Mouse (Mus musculus) skeletal muscle tissue, adult 2 months (tissue): Measurements from ENCODE around the gene Pcdh9.
A peak's percentile ranks its signal among the peaks of the same experiment; 100 is the strongest.

Source experiments
- DNase-seq: peaks from one replicate; pipeline ENCODE4 v3.0.0-alpha.2; 2012; ENCODE audit warnings: low read depth, low spot score

The Pcdh9 gene

DNA sequence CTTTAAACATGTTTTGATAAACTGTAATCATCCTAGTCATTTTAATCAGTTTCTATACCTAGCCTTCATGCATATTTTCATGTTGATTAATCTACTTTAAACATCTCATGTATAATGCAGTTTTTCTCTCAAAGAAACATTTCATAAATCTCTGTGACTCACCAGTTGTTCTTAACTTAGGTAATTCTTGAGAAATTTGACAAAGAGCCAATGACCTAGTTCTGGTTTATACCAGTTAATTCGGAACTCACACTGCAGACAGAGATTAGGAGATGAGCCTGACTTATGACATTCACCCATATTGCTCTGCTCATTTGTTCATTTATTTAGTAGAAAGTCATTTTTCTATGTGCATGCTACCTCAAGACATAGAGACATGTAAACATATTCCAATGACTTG, 328.9 kb downstream of the Pcdh9 start:
- DNase-seq, result no peak

DNA sequence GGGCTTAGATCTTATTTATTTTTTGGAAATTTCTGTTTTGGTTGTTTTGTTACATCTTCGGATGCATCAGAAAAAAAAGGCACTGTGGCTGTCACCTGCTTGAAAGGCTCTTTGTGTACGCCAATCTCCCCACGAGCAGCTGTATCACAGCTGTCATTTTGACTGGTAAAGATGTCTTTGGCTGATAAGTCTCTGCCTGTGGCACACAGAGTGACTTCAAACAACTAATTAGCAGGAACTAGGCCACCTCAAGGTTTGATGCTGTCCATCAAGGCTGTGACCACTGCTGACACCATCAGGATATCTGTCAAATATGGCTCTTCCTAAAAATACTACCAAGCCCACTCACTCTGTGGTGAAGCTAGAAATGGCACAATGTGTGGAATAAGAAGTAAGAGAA, 336.7 kb downstream of the Pcdh9 start:
- no peak for DNase-seq

DNA sequence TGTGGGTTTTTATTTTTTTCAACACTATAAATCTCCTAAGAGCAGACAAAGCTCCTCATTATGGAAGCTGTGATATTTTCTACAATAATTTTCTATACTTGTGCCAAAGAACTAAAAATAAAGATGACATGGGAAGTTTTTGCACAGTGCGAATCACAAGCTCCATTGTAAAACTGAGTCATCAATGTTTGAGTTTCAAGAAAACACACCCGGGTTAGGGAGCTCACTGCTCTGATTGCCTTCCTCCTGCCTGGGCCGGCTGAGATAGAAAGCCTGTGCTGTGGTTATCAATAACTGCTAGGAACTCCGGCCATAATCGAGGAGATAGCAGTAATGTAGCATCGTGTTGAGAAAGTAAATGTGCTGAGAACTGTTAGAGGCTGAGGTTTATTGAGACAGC, 344.9 kb downstream of the Pcdh9 start:
- DNase-seq, result no peak

DNA sequence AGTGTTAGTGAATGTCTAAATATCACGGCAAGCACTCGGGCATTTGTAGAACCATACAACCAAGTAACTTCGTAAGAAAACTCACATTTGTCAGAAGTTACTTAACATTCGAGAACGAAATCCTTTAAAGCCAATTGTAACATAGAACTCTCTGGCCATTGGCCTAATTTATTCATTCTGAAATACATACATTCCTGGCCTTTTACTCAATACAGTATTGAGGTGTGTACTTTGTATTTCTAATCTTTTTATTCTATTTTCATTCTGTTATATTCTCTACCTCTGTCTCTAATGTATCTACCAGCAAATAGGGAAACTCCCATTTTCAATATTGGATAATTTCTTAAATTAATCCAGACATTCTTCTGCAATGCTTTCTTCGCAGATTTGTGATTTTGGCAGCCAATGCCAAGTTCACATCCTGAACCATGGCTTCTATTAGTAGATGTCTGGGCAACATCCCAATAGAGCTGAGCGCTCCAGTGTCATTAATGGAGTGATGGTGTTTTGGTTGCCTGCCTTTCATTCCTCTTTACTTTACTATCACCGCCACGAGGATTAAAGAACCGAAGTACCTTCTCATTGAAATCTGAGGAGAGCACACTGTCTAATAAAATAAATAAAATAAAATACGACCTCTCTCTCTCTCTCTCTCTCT, 346.4 kb downstream of the Pcdh9 start:
- peak; percentile 8 for DNase-seq

DNA sequence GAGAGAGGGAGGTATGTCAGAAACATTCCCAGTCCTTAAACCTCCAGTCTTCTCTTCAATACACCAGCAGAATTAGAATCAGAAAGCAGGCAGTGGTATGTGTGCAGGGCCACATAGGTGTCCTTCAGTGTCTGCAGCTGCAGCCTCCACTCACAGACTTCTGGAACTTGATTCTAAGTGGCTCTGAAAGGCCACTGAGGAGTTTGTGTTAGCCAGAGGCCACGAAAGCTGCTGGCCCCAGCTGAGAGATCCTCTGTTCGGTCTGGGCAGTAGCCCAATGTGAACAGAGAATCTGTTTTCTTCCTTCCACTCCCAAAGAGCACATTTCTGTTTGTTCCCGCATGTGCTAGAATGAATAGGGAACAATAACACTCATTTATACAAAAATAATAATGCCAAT, 346.9 kb downstream of the Pcdh9 start:
- DNase-seq, result peak; percentile 30

DNA sequence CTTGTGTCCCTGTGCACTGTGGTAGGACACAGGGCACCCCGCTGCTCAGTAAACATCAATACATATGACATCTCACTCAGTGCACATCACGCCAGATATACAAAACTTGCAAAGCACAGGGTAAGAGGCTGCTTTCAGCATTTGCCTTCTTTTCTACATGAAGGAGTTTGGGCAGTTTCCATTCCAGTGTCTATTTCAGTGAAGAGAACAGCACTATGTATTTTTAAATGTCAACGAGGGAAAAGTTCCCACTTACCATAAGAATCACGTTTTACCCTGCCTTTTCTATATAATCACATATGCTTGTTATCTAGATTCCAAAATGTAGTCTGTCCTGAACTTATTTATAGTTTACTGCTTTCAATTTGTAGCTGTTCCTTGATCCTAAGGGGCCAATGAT, 355.6 kb downstream of the Pcdh9 start:
- no peak for DNase-seq

DNA sequence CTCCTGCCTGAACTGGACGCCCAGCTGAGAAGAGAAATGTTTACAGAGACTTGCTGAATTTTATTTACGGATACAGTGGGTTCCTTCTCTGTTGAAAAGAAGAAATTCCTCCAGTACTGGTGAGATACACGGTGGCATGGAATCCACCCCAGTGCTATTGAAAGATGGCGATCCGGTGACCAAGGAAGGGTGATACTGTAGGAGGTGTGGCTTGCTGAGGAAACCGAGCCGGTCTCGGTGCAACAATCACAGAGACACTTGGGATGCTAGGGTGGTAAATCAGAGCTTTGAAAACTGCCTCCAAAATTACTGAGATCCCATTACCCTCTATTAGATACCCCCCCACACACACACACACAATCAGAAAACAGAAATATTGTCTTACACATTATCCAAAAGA, 367.0 kb downstream of the Pcdh9 start:
- no peak for DNase-seq

DNA sequence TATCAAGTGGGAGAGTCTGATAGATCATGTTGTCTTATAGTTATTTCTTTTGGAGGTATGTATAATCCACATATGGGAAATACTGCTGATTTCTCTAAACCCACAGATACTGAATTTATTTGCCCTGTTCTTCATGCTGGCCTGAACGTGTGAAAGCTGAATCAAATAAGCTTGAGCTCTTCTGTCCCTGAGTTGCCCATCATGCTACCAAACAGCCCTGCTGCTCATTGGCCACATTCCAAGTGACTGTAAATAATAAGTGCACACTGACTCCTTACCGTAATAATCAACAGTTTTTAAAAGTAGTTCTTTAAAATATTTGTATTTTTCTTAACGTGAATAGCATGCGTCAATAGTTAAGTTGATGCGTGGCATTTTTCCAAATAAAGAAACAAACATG, 370.3 kb downstream of the Pcdh9 start:
- DNase-seq, result no peak

DNA sequence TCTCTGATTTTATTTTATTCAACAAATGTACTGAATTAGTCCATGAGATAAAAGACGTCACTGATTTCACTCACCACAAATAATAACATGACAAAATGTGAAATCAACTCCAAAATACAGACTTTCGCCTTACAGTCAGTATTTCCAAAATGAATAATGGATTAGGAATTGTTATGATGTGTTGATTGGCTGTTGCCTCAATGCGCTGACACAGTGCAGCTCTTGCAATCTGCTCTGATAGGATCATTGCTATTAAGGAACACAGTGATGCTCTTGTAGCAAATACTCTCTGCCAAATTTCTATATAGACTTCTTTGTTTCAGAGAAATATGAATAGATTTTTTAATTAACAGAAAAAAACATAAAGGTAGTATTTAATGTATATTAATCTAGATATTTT, 373.8 kb downstream of the Pcdh9 start:
- DNase-seq, result no peak

DNA sequence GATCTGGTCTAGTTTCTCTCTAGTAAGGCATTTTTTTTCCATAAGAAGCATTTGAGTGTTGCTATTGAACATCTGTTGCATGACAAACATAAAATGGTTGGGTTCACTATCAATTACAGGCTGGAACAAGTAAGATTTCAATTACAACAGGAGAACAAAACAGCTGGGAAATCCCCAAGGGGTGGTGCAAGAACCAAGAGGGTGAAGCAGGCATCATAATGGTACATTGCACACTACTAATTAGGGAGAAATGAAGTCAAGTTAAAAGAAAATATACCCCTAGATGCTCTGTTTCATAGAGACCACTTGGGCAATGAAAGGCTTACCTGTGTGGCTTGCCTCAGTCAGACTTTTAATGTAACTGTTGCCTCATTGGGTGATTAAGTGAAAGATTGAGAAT, 384.4 kb downstream of the Pcdh9 start:
- no peak for DNase-seq

DNA sequence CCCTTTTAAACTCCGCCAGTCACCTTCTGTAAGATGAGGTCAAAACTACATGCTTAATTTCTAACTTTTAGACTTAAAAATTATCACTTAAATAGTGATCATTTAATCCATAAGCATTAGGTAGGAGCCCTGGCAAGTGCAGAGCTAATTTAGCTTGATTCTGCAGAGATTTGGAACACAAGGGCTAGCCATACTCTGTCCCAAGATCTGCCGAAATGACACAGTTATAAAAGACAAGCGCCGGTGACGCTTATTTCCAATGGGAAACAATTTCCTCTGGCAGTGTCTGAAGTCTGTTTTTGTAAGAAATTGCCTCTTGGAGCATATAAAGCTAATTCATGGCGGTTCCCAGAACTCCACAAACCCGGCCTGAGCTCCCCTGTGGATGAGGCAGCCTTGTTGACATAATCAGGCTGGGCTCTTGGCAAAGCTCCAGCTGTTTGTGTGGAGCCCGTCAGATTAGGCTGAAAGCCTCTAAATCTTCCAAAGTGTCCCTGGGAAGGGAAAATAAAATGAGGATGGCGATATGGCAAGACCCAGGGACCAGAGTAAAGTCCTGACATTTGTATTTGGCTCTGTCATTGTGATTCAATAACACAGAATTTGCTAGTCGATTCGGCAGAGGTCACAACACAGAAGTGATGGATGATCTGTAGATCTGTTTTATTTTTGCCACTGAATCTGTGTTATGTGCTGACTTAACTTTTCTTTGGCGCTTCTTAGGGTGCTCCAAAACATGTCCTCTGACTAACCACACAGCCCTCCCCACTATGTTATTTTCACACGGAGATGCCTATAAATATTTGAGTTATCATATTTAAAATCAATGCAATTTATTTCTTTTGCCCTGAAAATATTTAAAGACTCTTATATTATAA, 391.4 kb downstream of the Pcdh9 start:
- DNase-seq, result peak; percentile 39

DNA sequence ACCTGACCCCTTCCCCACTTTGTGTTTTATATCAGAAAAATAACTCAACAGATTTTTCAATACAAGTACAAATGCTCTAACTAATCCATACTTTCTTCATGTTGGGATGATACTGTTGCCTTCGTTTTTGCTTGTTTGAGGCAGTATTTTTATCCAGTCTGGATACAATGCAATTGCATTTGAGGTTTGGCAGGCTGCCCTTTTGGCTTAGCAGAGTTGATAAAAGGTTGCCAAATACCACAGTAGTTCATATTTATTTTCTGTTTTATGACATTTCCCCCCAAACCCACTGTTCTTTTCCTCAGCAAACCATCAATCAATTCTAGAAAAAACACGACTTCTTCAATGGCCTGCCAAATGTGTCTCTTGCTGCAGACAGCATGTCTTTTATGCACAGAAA, 415.5 kb downstream of the Pcdh9 start:
- DNase-seq, result peak; percentile 3

DNA sequence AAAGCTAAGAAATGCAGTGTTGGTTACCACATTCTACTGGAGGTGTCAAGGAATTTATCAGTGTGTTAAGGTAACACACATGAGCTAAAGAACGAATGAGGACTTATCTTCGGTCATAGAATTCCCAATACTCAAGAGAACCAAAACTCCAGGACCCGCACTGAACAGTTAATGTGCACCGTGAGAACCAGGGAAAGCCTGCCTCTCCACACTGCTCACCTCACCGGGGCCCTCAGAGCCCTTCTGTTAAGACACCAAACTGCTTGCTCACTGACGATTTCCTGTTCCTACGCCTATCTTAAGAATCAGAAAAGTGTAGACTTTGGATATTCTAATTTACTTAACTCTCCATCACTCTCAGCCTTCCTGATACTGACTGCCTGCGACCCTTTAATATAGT, 418.0 kb downstream of the Pcdh9 start:
- DNase-seq, result no peak

DNA sequence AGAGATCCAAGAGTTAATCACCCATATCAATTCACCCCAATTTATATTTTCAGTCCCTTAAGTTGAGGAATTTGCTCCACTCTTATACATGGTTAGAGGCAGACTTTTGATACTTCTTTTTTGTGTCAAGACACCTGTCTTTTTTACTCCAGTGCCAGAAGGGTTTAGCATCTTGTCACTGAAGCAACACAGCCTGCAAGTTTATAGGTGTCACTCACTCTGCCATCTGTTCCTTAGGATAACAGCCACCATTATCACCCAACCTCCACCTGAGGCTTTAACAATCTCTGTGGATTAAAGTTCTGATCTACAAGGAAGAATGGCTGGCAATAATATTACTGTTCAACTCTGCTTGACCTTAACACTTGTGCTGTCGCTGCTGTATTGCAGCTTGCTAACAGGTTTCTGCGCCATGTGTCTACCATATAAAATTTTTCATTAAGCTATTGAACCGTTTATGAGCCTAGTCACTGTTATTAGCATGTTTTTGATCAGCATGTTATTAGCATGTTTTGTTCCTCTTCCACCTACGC, 427.1 kb downstream of the Pcdh9 start:
- DNase-seq, result no peak

DNA sequence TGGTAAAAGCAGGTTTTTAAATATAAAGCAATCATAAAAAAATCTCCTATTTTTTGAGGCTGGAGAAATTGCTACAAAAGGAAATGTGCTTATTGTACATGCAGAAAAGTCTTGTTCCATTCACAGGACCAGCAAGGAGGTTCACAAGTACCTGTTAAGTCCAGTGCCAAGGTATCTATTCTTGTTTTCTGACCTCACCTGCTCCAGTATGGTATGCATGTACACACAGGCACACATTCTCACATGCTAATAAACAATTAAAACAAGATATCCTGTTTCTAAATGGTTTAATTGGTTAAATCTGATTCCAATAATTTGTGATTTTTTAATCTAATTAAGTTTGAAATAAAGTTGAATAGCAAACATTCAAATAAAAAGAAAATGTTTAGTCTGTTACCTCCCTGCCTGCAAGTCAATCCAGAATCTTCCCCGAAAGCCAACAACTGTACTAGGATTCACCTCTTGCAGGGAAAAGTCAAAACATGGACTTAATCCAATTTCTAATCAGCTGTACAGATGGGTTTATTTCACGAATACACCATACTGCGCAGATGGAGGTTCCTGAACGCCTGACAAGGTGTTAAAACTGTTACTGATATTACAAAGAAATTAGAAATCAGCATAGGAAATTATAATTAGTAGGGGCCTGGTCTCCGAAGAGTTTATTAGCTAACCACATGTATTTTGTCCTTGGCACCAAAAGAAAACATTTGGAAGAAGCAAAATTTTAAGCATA, 439.4 kb downstream of the Pcdh9 start:
- DNase-seq, result no peak

DNA sequence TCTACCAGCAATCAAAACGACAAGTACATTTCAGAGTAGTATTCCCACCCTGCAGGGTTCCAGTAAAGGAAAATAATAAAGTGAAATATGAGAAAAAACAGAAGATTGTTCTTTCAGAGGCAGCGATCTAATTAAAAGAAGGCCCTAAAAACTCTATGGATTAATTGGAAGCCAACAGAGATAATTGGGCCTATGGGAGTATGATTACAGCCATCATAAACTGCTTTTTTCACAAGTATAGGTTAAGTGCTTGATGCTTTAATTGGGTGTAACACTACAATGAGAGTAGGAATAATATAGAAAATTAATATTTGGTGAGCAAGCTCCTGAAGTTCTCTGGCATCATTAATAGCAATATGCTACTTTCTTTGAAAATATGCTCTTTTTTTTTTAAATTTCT, 448.6 kb downstream of the Pcdh9 start:
- no peak for DNase-seq

DNA sequence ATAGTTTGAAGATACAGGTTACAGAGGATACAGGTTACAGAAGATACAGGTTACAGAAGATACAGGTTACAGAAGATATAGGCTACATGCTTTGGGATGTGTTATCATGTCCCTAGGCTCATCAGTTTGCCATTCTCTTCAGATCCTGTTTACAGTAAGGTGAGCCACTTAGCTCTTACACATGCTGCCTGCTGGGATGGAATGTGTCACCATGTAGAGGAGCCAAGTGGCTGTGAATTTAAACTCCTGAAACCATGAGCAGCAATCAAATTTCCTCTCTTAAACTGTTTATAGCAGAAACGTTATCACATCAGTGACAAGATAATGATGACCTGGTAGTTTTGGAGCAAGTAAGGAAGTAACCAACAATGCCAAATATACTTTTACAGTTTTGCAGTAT, 453.3 kb downstream of the Pcdh9 start:
- no peak for DNase-seq

DNA sequence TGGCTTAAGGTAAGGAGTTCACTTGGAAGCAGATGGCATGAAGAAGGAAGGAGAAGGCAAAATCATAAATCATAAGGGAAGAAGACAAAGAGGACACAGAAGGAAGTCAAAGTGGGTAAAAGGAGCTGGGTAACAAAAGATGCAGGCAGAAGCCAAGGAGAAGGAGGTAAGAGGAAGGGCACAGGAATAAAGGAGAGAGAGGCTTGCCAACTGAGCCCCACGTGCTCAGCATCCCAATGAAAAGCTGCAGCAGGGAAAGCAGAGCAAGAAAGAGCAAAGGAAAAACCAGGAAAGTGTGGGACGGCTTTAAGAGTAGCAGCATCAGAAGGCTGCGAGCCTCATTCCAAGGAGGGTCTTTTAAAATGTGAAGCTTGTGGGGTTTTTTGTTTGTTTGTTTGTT, 473.7 kb downstream of the Pcdh9 start:
- DNase-seq, result no peak

DNA sequence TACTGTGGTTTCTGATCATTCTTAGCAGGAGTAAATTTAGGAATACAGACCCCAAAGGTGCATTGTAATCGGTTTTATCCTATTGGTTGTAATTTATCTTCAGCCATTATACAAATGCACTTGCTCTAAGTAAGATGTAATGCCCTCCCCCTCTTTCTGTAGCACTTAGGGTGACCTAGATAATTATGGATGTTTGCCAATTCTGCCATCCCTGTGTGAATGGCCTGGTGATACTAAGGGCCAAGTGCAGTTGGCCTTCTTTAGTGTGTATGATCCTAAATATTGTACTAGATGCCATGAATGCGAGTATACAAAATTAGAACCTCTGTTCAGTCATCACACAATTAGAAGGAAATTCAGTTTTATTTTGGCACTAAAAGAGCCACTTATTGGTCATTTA, 475.0 kb downstream of the Pcdh9 start:
- no peak for DNase-seq

DNA sequence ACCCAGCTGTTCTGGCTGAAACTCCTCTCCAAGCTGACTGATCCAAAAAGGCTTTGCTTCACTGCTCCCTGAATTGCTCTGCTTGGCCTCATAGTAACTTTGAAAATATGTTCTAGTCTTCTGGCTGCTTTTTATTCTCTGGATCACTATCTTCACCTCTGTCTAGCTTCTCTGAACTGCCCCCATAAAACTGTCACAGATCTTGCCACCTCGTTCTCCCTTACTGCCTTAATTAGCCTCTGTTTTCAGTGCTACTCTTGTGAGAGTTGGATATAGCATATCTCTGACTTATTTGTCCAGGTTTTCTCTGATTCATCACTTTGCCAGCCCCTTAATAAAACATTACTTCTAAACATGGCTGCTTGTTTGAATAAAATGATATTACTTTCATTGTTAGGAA, 481.2 kb downstream of the Pcdh9 start:
- no peak for DNase-seq

DNA sequence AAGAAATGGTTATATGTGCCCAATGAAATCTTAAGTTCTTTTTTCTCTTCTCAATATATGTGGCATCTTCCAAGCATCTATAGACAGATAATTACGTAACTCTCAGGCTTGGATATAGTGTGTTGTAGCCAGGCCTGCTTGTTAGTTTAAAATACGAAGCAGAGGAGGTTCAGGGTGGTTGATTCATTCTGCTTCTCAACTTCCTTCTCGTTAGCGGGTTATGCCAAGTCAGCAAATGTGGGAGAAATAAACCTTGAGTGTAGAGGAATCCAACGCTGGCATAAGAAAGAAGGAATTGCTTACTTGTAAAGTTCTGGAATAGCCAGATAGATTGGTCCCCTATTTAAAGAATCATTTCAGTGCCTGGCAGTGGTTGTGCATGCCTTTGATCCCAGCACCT, 482.7 kb downstream of the Pcdh9 start:
- no peak for DNase-seq

DNA sequence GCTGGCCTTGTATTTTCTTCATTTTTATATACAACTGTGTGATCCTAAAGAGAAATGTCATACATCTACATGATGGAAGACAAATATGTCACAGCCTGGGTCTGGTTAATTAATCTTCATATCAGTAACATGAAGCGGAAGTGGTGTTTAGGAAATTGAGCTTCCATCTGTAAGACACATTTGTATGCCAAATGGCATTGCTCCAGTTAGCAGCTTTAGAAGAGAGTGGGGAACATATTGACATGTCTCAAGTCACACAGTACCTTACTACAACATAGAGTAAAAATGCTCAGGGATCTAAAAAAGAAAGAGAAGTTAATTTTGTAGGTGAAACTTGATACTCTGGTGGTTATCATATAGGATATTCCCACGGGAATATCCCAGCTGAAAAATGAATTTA, 505.4 kb downstream of the Pcdh9 start:
- DNase-seq, result no peak
